Mouse (Mus musculus) forebrain, embryonic 11.5 days (tissue): ENCODE data around the gene Gjb5. TPM values are rescaled to one million over a fixed set of nuclear protein-coding genes. Genes with fewer than 3 reads are reported as not detected.

Experiments used
- ATAC-seq: fragments of 200-750 bp; cut with Nextera tagmentation; replicated peaks from 2 replicates; pipeline ENCODE4 v1.8.0; 2017; ENCODE audit warnings: moderate TSS enrichment; ENCODE audit not compliant: low FRiP score
- DNase-seq: peaks from one replicate; pipeline ENCODE4 v3.0.0-alpha.2; 2017; ENCODE audit warnings: low spot score
- H3K27ac ChIP-seq: fragments of 300-500 bp; sonication (generic); 2 replicates; pipeline ENCODE4 v1.5.1; 2014; ENCODE audit warnings: low read depth, low read length
- H3K27me3 ChIP-seq: fragments of 300-500 bp; sonication (generic); 2 replicates; pipeline ENCODE4 v1.6.1; 2014; ENCODE audit warnings: mild to moderate bottlenecking, low read length, mixed read lengths; ENCODE audit not compliant: control insufficient read depth, insufficient read depth
- H3K36me3 ChIP-seq: fragments of 300-500 bp; sonication (generic); 2 replicates; pipeline ENCODE4 v1.6.1; 2014; ENCODE audit warnings: mild to moderate bottlenecking, low read length, moderate library complexity, mixed read lengths; ENCODE audit not compliant: control insufficient read depth, insufficient read depth
- H3K4me1 ChIP-seq: fragments of 300-500 bp; sonication (generic); replicated peaks from 2 replicates; pipeline ENCODE4 v1.6.1; 2014; ENCODE audit warnings: low read length, mixed read lengths; ENCODE audit not compliant: control insufficient read depth, insufficient read depth
- H3K4me2 ChIP-seq: fragments of 300-500 bp; sonication (generic); 2 replicates; pipeline ENCODE4 v1.6.1; 2014; ENCODE audit warnings: low read depth, mild to moderate bottlenecking, low read length, moderate library complexity, mixed read lengths; ENCODE audit not compliant: severe bottlenecking
- H3K4me3 ChIP-seq: fragments of 300-500 bp; sonication (generic); 2 replicates; pipeline ENCODE4 v1.5.1; 2014; ENCODE audit warnings: low read depth, low read length
- H3K9ac ChIP-seq: fragments of 300-500 bp; sonication (generic); 2 replicates; pipeline ENCODE4 v1.6.1; 2014; ENCODE audit warnings: low read length
- H3K9me3 ChIP-seq: fragments of 300-500 bp; sonication (generic); 2 replicates; pipeline ENCODE4 v1.6.1; 2016; ENCODE audit warnings: low read length, mixed read lengths; ENCODE audit not compliant: control insufficient read depth
- WGBS: fragments of 180-500 bp; shearing (Covaris S2); extraction: QIAGEN DNeasy Blood & Tissue Kit; methylation state at CpG from one replicate; pipeline ENCODE4 v1.1.7; 2014; 5-methylcytosine and 5-hydroxymethylcytosine counted together
- polyA plus RNA-seq: library from polyadenylated mRNA; unstranded; fragments of >200 nt; fragmentation: Nextera tagmentation; extraction: Ambion mirVana; gene quantifications from 2 replicates; pipeline ENCODE4 v1.2.1, GENCODE M21; 2014

The Gjb5 gene
- polyA plus RNA-seq, 1 experiment from 2014 or later: 0.21 TPM

DNA sequence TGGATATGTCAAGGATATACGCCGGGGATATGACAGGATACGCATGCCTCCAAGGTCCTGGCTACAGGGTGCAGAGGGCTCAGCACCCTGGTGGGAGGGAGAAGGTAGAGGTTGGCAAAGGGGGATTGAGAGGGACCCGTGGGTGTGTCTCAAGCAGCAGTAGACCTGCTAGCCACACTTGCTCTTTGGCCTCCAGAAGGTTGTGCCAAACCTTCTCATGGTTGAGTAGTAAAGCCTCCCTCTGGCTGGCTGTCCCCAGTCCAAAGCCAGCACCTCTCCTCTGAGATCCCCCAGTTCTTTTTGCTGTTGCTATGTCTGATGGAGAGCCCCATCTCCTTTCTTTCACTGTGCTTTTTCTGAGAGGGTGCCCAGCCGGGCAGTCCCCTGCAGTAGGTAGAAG, 32.7 kb downstream of the Gjb5 start:
- H3K27me3 ChIP-seq: peaks cover 18% of the 10 kb centered on the region
- WGBS: 94% methylated on average over 5 of the region's 5 CpGs

DNA sequence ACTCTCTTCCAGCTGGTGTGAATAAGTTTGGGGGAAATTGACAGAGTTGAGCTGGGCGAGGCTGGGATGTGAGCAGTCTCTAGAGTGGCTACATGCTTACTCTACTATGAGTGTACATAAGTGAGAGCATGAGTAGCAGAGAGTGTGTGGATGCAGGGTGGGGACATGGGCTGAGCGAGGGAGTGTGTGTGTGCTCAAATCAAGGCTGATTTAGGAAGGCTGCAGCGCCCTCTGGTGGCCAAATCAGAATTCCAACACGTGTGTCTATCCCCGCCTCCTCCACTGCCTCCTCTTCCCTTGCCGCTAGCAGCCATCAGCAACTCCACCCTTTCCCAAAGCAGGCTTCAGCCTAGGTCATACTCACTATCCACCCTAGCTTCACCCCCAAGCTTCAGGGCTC, 33.2 kb downstream of the Gjb5 start:
- no peak overlapping the region for H3K4me3 ChIP-seq

More for the DNA sequence above, 32.7 kb downstream of the Gjb5 start:
- H3K4me3 ChIP-seq: no peak overlapping the region
- no peak overlapping the region for H3K4me2 ChIP-seq
- H3K9ac ChIP-seq: no peak overlapping the region
- H3K9me3 ChIP-seq: no peaks in the 10 kb centered on the region
- H3K4me1 ChIP-seq: peaks cover 4% of the 10 kb centered on the region; the same call in 1 of the 2 replicates
- no peaks in the 10 kb centered on the region for H3K36me3 ChIP-seq
- DNase-seq (no peak), ATAC-seq (no peak)
- no peak overlapping the region for H3K27ac ChIP-seq

GRCm38 (mm10) chr4:127324296-127324695, 33.7 kb downstream of the Gjb5 start:
- no peak for ATAC-seq
- no peak overlapping the region for H3K4me2 ChIP-seq
- WGBS: 80% methylated on average over 10 of the region's 10 CpGs
- peaks cover 1% of the 10 kb centered on the region; the same call in 1 of the 2 replicates for H3K4me1 ChIP-seq
- DNase-seq: no peak
- no peak overlapping the region for H3K4me3 ChIP-seq
- H3K9me3 ChIP-seq: no peaks in the 10 kb centered on the region
- peaks cover 8% of the 10 kb centered on the region for H3K27me3 ChIP-seq
- no peak overlapping the region for H3K9ac ChIP-seq
- H3K27ac ChIP-seq: no peak overlapping the region
- no peaks in the 10 kb centered on the region for H3K36me3 ChIP-seq

More for the DNA sequence above, 33.2 kb downstream of the Gjb5 start:
- no peaks in the 10 kb centered on the region for H3K9me3 ChIP-seq
- peak; percentile 92 for DNase-seq
- H3K36me3 ChIP-seq: no peaks in the 10 kb centered on the region
- peaks cover 13% of the 10 kb centered on the region for H3K27me3 ChIP-seq
- H3K27ac ChIP-seq: no peak overlapping the region
- H3K9ac ChIP-seq: no peak overlapping the region
- 0 out of 2 replicates have a peak, but pooled peaks have one; percentile 46 for ATAC-seq
- H3K4me1 ChIP-seq: peaks cover 4% of the 10 kb centered on the region; the same call in 1 of the 2 replicates
- WGBS: 9% methylated on average over 6 of the region's 6 CpGs
- no peak overlapping the region for H3K4me2 ChIP-seq

GRCm38 (mm10) chr4:127323651-127324050, 34.3 kb downstream of the Gjb5 start:
- Histone ChIP-seq H3K27me3 (peaks cover 6% of the 10 kb centered on the region), H3K36me3 (no peaks in the 10 kb centered on the region), H3K4me2 (no peak overlapping the region), H3K4me3 (no peak overlapping the region), H3K27ac (no peak overlapping the region), H3K4me1 (no peaks in the 10 kb centered on the region), H3K9me3 (no peaks in the 10 kb centered on the region), H3K9ac (no peak overlapping the region)
- ATAC-seq: no peak
- DNase-seq: no peak
- 92% methylated on average over 3 of the region's 3 CpGs for WGBS

GRCm38 (mm10) chr4:127319613-127320012, 38.4 kb downstream of the Gjb5 start:
- peak; percentile 55; the same call in 1 of the 2 replicates for ATAC-seq
- Histone ChIP-seq H3K4me1 (no peaks in the 10 kb centered on the region), H3K27me3 (peaks cover 3% of the 10 kb centered on the region; the same call in 1 of the 2 replicates), H3K9me3 (no peaks in the 10 kb centered on the region), H3K9ac (no peak overlapping the region), H3K36me3 (no peaks in the 10 kb centered on the region), H3K27ac (no peak overlapping the region), H3K4me2 (no peak overlapping the region), H3K4me3 (no peak overlapping the region)
- peak; percentile 77 for DNase-seq
- WGBS: 6% methylated on average over 3 of the region's 3 CpGs

GRCm38 (mm10) chr4:127317143-127317542, 40.8 kb downstream of the Gjb5 start:
- ATAC-seq (no peak), DNase-seq (no peak)
- Histone ChIP-seq H3K27me3 (peaks cover 7% of the 10 kb centered on the region; the same call in 1 of the 2 replicates), H3K9ac (no peak overlapping the region), H3K9me3 (no peaks in the 10 kb centered on the region), H3K4me1 (peaks cover 7% of the 10 kb centered on the region), H3K4me2 (no peak overlapping the region), H3K36me3 (no peaks in the 10 kb centered on the region), H3K27ac (no peak overlapping the region), H3K4me3 (no peak overlapping the region)
- 58% methylated on average over 4 of the region's 4 CpGs for WGBS

- H3K4me1 ChIP-seq: peaks cover 7% of the 10 kb centered on the region
- H3K9me3 ChIP-seq: no peaks in the 10 kb centered on the region
- H3K27ac ChIP-seq: no peak overlapping the region
- peaks cover 7% of the 10 kb centered on the region; the same call in 1 of the 2 replicates for H3K27me3 ChIP-seq
- no peak for ATAC-seq
- no peak overlapping the region for H3K9ac ChIP-seq
- H3K4me2 ChIP-seq: no peak overlapping the region
- H3K36me3 ChIP-seq: no peaks in the 10 kb centered on the region
- DNase-seq: no peak
- WGBS: 85% methylated on average over 8 of the region's 8 CpGs
- no peak overlapping the region for H3K4me3 ChIP-seq
Measured at GRCm38 (mm10) chr4:127315753-127316152, 42.2 kb downstream of the Gjb5 start.

GRCm38 (mm10) chr4:127314585-127314984, 43.4 kb downstream of the Gjb5 start:
- H3K36me3 ChIP-seq: no peaks in the 10 kb centered on the region
- peak overlapping the region; percentile 92; the same call in 1 of the 2 replicates for H3K4me2 ChIP-seq
- H3K9ac ChIP-seq: peak overlapping the region; percentile 58; the same call in 1 of the 2 replicates
- ATAC-seq (no peak), DNase-seq (no peak)
- no peaks in the 10 kb centered on the region for H3K9me3 ChIP-seq
- no peak overlapping the region for H3K27ac ChIP-seq
- peaks cover 7% of the 10 kb centered on the region; the same call in 1 of the 2 replicates for H3K27me3 ChIP-seq
- no peak overlapping the region for H3K4me3 ChIP-seq
- WGBS: 37% methylated on average over 9 of the region's 9 CpGs
- peaks cover 7% of the 10 kb centered on the region for H3K4me1 ChIP-seq

GRCm38 (mm10) chr4:127313861-127314260, 44.1 kb downstream of the Gjb5 start, which contains the start of gene Gja4:
Gene Gja4 (minus strand): TSS chr4:127314039.
- Histone ChIP-seq H3K4me2 (peak within 1 kb of the TSS; percentile 92), H3K9me3 (no peaks in the 10 kb centered on the region), H3K4me3 (peak within 1 kb of the TSS; percentile 43), H3K27ac (no peak within 1 kb of the TSS), H3K4me1 (peaks cover 7% of the 10 kb centered on the region), H3K36me3 (no peaks in the 10 kb centered on the region), H3K27me3 (peaks cover 7% of the 10 kb centered on the region; the same call in 1 of the 2 replicates), H3K9ac (peak within 1 kb of the TSS; percentile 58)
- DNase-seq: peak; percentile 85
- ATAC-seq: peak; percentile 82
- under 1% methylated on average over 25 of the region's 25 CpGs for whole genome bisulfite sequencing
